Mouse (Mus musculus): Measurements from ENCODE around the gene Slc16a7. TPM values are rescaled to one million over a fixed set of nuclear protein-coding genes. Genes with fewer than 3 reads are reported as not detected.

Gene Slc16a7
- polyA plus RNA-seq, 1 experiment from 2014 or later = 8.9 TPM

- ATAC-seq (ENCODE audit: low FRiP score, low TSS enrichment) = no peak
- Histone ChIP-seq H3K27me3 (ENCODE audit: control insufficient read depth, insufficient read depth, low read length) (no peaks in the 10 kb centered on the region), H3K4me2 (ENCODE audit: low read length) (no peak overlapping the region), H3K36me3 (ENCODE audit: control insufficient read depth, insufficient read depth, low read length) (no peaks in the 10 kb centered on the region), H3K4me1 (ENCODE audit: control insufficient read depth, insufficient read depth, low read length) (no peaks in the 10 kb centered on the region), H3K9ac (replicated peaks; ENCODE audit: low read length) (no peak overlapping the region), H3K9me3 (ENCODE audit: control insufficient read depth, low read length) (no peaks in the 10 kb centered on the region), H3K27ac (replicated peaks; ENCODE audit: low read depth, low read length) (no peak overlapping the region), H3K4me3 (replicated peaks; ENCODE audit: low read depth, low read length) (no peak overlapping the region)
- DNase-seq = no peak
- 95% methylated on average over 5 of the region's 5 CpGs for WGBS
Observed at GRCm38 (mm10) chr10:125333799-125334198, 55.5 kb downstream of the Slc16a7 start.

GRCm38 (mm10) chr10:125331334-125331733 lies 57.9 kb downstream of the Slc16a7 start:
- 0 out of 2 replicates have a peak, but pooled peaks cover 2% of the 10 kb centered on the region for H3K4me1 ChIP-seq (ENCODE audit: control insufficient read depth, insufficient read depth, low read length)
- no peak overlapping the region for H3K4me2 ChIP-seq (ENCODE audit: low read length)
- DNase-seq (no peak), ATAC-seq (ENCODE audit: low FRiP score, low TSS enrichment) (no peak)
- H3K9me3 ChIP-seq (ENCODE audit: control insufficient read depth, low read length) = no peaks in the 10 kb centered on the region
- no peak overlapping the region for H3K9ac ChIP-seq (replicated peaks; ENCODE audit: low read length)
- no peak overlapping the region for H3K4me3 ChIP-seq (replicated peaks; ENCODE audit: low read depth, low read length)
- H3K36me3 ChIP-seq (ENCODE audit: control insufficient read depth, insufficient read depth, low read length) = no peaks in the 10 kb centered on the region
- H3K27ac ChIP-seq (replicated peaks; ENCODE audit: low read depth, low read length) = no peak overlapping the region
- WGBS = 78% methylated on average over 5 of the region's 5 CpGs
- no peaks in the 10 kb centered on the region for H3K27me3 ChIP-seq (ENCODE audit: control insufficient read depth, insufficient read depth, low read length)

GRCm38 (mm10) chr10:125328331-125329063 lies 60.8 kb downstream of the Slc16a7 start:
- Histone ChIP-seq H3K4me3 (replicated peaks; ENCODE audit: low read depth, low read length) (no peak overlapping the region), H3K27ac (replicated peaks; ENCODE audit: low read depth, low read length) (no peak overlapping the region), H3K27me3 (ENCODE audit: control insufficient read depth, insufficient read depth, low read length) (no peaks in the 10 kb centered on the region), H3K36me3 (ENCODE audit: control insufficient read depth, insufficient read depth, low read length) (no peaks in the 10 kb centered on the region), H3K9me3 (ENCODE audit: control insufficient read depth, low read length) (no peaks in the 10 kb centered on the region), H3K4me1 (ENCODE audit: control insufficient read depth, insufficient read depth, low read length) (0 out of 2 replicates have a peak, but pooled peaks cover 2% of the 10 kb centered on the region), H3K4me2 (ENCODE audit: low read length) (no peak overlapping the region), H3K9ac (replicated peaks; ENCODE audit: low read length) (no peak overlapping the region)
- 55% methylated on average over 16 of the region's 16 CpGs for WGBS
- ATAC-seq (ENCODE audit: low FRiP score, low TSS enrichment) (no peak; the same call in 1 of the 2 replicates), DNase-seq (no peak)

- Histone ChIP-seq H3K36me3 (ENCODE audit: control insufficient read depth, insufficient read depth, low read length) (no peaks in the 10 kb centered on the region), H3K9ac (replicated peaks; ENCODE audit: low read length) (no peak overlapping the region), H3K27ac (replicated peaks; ENCODE audit: low read depth, low read length) (no peak overlapping the region), H3K27me3 (ENCODE audit: control insufficient read depth, insufficient read depth, low read length) (no peaks in the 10 kb centered on the region), H3K4me2 (ENCODE audit: low read length) (no peak overlapping the region), H3K9me3 (ENCODE audit: control insufficient read depth, low read length) (no peaks in the 10 kb centered on the region), H3K4me3 (replicated peaks; ENCODE audit: low read depth, low read length) (no peak overlapping the region), H3K4me1 (ENCODE audit: control insufficient read depth, insufficient read depth, low read length) (0 out of 2 replicates have a peak, but pooled peaks cover 2% of the 10 kb centered on the region)
- WGBS = 91% methylated on average over 7 of the region's 7 CpGs
- DNase-seq = no peak
- ATAC-seq (ENCODE audit: low FRiP score, low TSS enrichment) = no peak
Observed at GRCm38 (mm10) chr10:125324871-125325565, 64.2 kb downstream of the Slc16a7 start.

GRCm38 (mm10) chr10:125324149-125324834 lies 65.0 kb downstream of the Slc16a7 start:
- Histone ChIP-seq H3K27ac (replicated peaks; ENCODE audit: low read depth, low read length) (no peak overlapping the region), H3K9me3 (ENCODE audit: control insufficient read depth, low read length) (no peaks in the 10 kb centered on the region), H3K9ac (replicated peaks; ENCODE audit: low read length) (no peak overlapping the region), H3K4me1 (ENCODE audit: control insufficient read depth, insufficient read depth, low read length) (0 out of 2 replicates have a peak, but pooled peaks cover 2% of the 10 kb centered on the region), H3K4me2 (ENCODE audit: low read length) (no peak overlapping the region), H3K36me3 (ENCODE audit: control insufficient read depth, insufficient read depth, low read length) (no peaks in the 10 kb centered on the region), H3K27me3 (ENCODE audit: control insufficient read depth, insufficient read depth, low read length) (no peaks in the 10 kb centered on the region), H3K4me3 (replicated peaks; ENCODE audit: low read depth, low read length) (no peak overlapping the region)
- DNase-seq (peak; percentile 17), ATAC-seq (ENCODE audit: low FRiP score, low TSS enrichment) (no peak)
- WGBS = 92% methylated on average over 13 of the region's 13 CpGs

- ATAC-seq (ENCODE audit: low FRiP score, low TSS enrichment) (no peak), DNase-seq (no peak)
- no peak overlapping the region for H3K4me2 ChIP-seq (ENCODE audit: low read length)
- H3K4me3 ChIP-seq (replicated peaks; ENCODE audit: low read depth, low read length) = no peak overlapping the region
- H3K27me3 ChIP-seq (ENCODE audit: control insufficient read depth, insufficient read depth, low read length) = no peaks in the 10 kb centered on the region
- no peaks in the 10 kb centered on the region for H3K36me3 ChIP-seq (ENCODE audit: control insufficient read depth, insufficient read depth, low read length)
- no peaks in the 10 kb centered on the region for H3K4me1 ChIP-seq (ENCODE audit: control insufficient read depth, insufficient read depth, low read length)
- WGBS = 85% methylated on average over 11 of the region's 11 CpGs
- no peak overlapping the region for H3K27ac ChIP-seq (replicated peaks; ENCODE audit: low read depth, low read length)
- H3K9me3 ChIP-seq (ENCODE audit: control insufficient read depth, low read length) = no peaks in the 10 kb centered on the region
- H3K9ac ChIP-seq (replicated peaks; ENCODE audit: low read length) = no peak overlapping the region
Observed at GRCm38 (mm10) chr10:125321446-125322428, 67.5 kb downstream of the Slc16a7 start.

GRCm38 (mm10) chr10:125317317-125317716 lies 71.9 kb downstream of the Slc16a7 start:
- H3K9ac ChIP-seq (replicated peaks; ENCODE audit: low read length) = no peak overlapping the region
- no peaks in the 10 kb centered on the region for H3K4me1 ChIP-seq (ENCODE audit: control insufficient read depth, insufficient read depth, low read length)
- no peaks in the 10 kb centered on the region for H3K27me3 ChIP-seq (ENCODE audit: control insufficient read depth, insufficient read depth, low read length)
- H3K9me3 ChIP-seq (ENCODE audit: control insufficient read depth, low read length) = no peaks in the 10 kb centered on the region
- H3K36me3 ChIP-seq (ENCODE audit: control insufficient read depth, insufficient read depth, low read length) = no peaks in the 10 kb centered on the region
- no peak overlapping the region for H3K4me3 ChIP-seq (replicated peaks; ENCODE audit: low read depth, low read length)
- ATAC-seq (ENCODE audit: low FRiP score, low TSS enrichment) (no peak), DNase-seq (peak; percentile 31)
- whole genome bisulfite sequencing = 83% methylated on average over 6 of the region's 6 CpGs
- no peak overlapping the region for H3K27ac ChIP-seq (replicated peaks; ENCODE audit: low read depth, low read length)
- H3K4me2 ChIP-seq (ENCODE audit: low read length) = no peak overlapping the region

GRCm38 (mm10) chr10:125310855-125311254 lies 78.4 kb downstream of the Slc16a7 start:
- no peaks in the 10 kb centered on the region for H3K4me1 ChIP-seq (ENCODE audit: control insufficient read depth, insufficient read depth, low read length)
- H3K9ac ChIP-seq (replicated peaks; ENCODE audit: low read length) = no peak overlapping the region
- H3K4me3 ChIP-seq (replicated peaks; ENCODE audit: low read depth, low read length) = no peak overlapping the region
- no peak overlapping the region for H3K27ac ChIP-seq (replicated peaks; ENCODE audit: low read depth, low read length)
- no peak overlapping the region for H3K4me2 ChIP-seq (ENCODE audit: low read length)
- DNase-seq = no peak
- no peaks in the 10 kb centered on the region for H3K9me3 ChIP-seq (ENCODE audit: control insufficient read depth, low read length)
- 95% methylated on average over 2 of the region's 2 CpGs for WGBS
- no peaks in the 10 kb centered on the region for H3K27me3 ChIP-seq (ENCODE audit: control insufficient read depth, insufficient read depth, low read length)
- no peaks in the 10 kb centered on the region for H3K36me3 ChIP-seq (ENCODE audit: control insufficient read depth, insufficient read depth, low read length)
- no peak for ATAC-seq (ENCODE audit: low FRiP score, low TSS enrichment)

Data from midbrain, embryonic 14.5 days (tissue).